Mouse (Mus musculus) neural tube, embryonic 12.5 days (tissue): ENCODE results near the gene Tead3. TPM values are rescaled to one million over a fixed set of nuclear protein-coding genes. Genes with fewer than 3 reads are reported as not detected.
A peak's percentile ranks its signal among the peaks of the same experiment; 100 is the strongest.

Source experiments
- ATAC-seq: fragments of 200-750 bp; cut with Nextera tagmentation; 2 replicates; pipeline ENCODE4 v1.8.0; 2017; ENCODE audit warnings: low read depth, mild to moderate bottlenecking, moderate TSS enrichment, moderate library complexity; ENCODE audit not compliant: low FRiP score
- H3K27ac ChIP-seq: fragments of 300-500 bp; sonication (generic); 2 replicates; pipeline ENCODE4 v1.5.1; 2016
- H3K27me3 ChIP-seq: fragments of 300-500 bp; sonication (generic); replicated peaks from 2 replicates; pipeline ENCODE4 v1.6.1; 2016; ENCODE audit warnings: mild to moderate bottlenecking
- H3K36me3 ChIP-seq: fragments of 300-500 bp; sonication (generic); 2 replicates; pipeline ENCODE4 v1.6.1; 2016; ENCODE audit warnings: mild to moderate bottlenecking
- H3K4me1 ChIP-seq: fragments of 300-500 bp; sonication (generic); 2 replicates; pipeline ENCODE4 v1.6.1; 2016
- H3K4me2 ChIP-seq: fragments of 300-500 bp; sonication (generic); replicated peaks from 2 replicates; pipeline ENCODE4 v1.6.1; 2016; ENCODE audit warnings: mild to moderate bottlenecking
- H3K4me3 ChIP-seq: fragments of 300-500 bp; sonication (generic); 2 replicates; pipeline ENCODE4 v1.5.1; 2016
- H3K9ac ChIP-seq: fragments of 300-500 bp; sonication (generic); 2 replicates; pipeline ENCODE4 v1.6.1; 2016; ENCODE audit warnings: mild to moderate bottlenecking
- H3K9me3 ChIP-seq: fragments of 300-500 bp; sonication (generic); 2 replicates; pipeline ENCODE4 v1.6.1; 2016; ENCODE audit warnings: mild to moderate bottlenecking
- WGBS: fragments of 180-500 bp; shearing (Covaris S2); methylation state at CpG from one replicate; pipeline ENCODE4 v1.1.7; 2016; 5-methylcytosine and 5-hydroxymethylcytosine counted together
- polyA plus RNA-seq: library from polyadenylated mRNA; unstranded; fragments of >200 nt; fragmentation: Nextera tagmentation; extraction: Ambion mirVana; gene quantifications from 2 replicates; pipeline ENCODE4 v1.2.1, GENCODE M21; 2016

Gene Tead3
- polyA plus RNA-seq, 1 experiment from 2014 or later, result 3.5 TPM

GRCm38 (mm10) chr17:28351353-28351890 is 805 bp upstream of the Tead3 start:
- no peaks in the 10 kb centered on the region for H3K36me3 ChIP-seq
- H3K9me3 ChIP-seq, result no peaks in the 10 kb centered on the region
- H3K4me1 ChIP-seq, result peaks cover 34% of the 10 kb centered on the region
- peaks cover 31% of the 10 kb centered on the region for H3K27me3 ChIP-seq
- peak; percentile 17; the same call in 1 of the 2 replicates for ATAC-seq
- H3K4me3 ChIP-seq, result peak overlapping the region; percentile 65
- H3K27ac ChIP-seq, result no peak overlapping the region
- peak overlapping the region; percentile 79 for H3K9ac ChIP-seq
- under 1% methylated on average over 29 of the region's 29 CpGs for WGBS
- H3K4me2 ChIP-seq, result peak overlapping the region; percentile 94

- H3K4me1 ChIP-seq, result peaks cover 48% of the 10 kb centered on the region
- H3K36me3 ChIP-seq, result no peaks in the 10 kb centered on the region
- peak overlapping the region; percentile 94 for H3K4me2 ChIP-seq
- H3K4me3 ChIP-seq, result peak overlapping the region; percentile 65
- ATAC-seq, result peak; percentile 34
- H3K9me3 ChIP-seq, result no peaks in the 10 kb centered on the region
- H3K9ac ChIP-seq, result peak overlapping the region; percentile 79
- H3K27ac ChIP-seq, result no peak overlapping the region; the same call in 1 of the 2 replicates
- under 1% methylated on average over 47 of the region's 54 CpGs for whole genome bisulfite sequencing
- peaks cover 43% of the 10 kb centered on the region for H3K27me3 ChIP-seq
These were observed 634 bp downstream of the Tead3 start for GRCm38 (mm10) chr17:28349901-28350465.

GRCm38 (mm10) chr17:28349264-28349880 is 1.2 kb downstream of the Tead3 start:
- peaks cover 48% of the 10 kb centered on the region for H3K27me3 ChIP-seq
- no peaks in the 10 kb centered on the region for H3K9me3 ChIP-seq
- peak overlapping the region; percentile 94 for H3K4me2 ChIP-seq
- no peak for ATAC-seq
- peak overlapping the region; percentile 79 for H3K9ac ChIP-seq
- no peak overlapping the region for H3K27ac ChIP-seq
- WGBS, result 12% methylated on average over 13 of the region's 13 CpGs
- H3K4me1 ChIP-seq, result peaks cover 52% of the 10 kb centered on the region
- peak overlapping the region; percentile 65 for H3K4me3 ChIP-seq
- H3K36me3 ChIP-seq, result no peaks in the 10 kb centered on the region

- H3K4me3 ChIP-seq, result no peak overlapping the region
- H3K4me1 ChIP-seq, result peaks cover 59% of the 10 kb centered on the region
- H3K27me3 ChIP-seq, result peaks cover 53% of the 10 kb centered on the region
- H3K9ac ChIP-seq, result no peak overlapping the region
- no peak for ATAC-seq
- H3K9me3 ChIP-seq, result no peaks in the 10 kb centered on the region
- H3K36me3 ChIP-seq, result no peaks in the 10 kb centered on the region
- H3K4me2 ChIP-seq, result peak overlapping the region; percentile 94
- no peak overlapping the region for H3K27ac ChIP-seq
- WGBS, result 61% methylated on average over 6 of the region's 6 CpGs
These were observed 2.4 kb downstream of the Tead3 start for GRCm38 (mm10) chr17:28348211-28348610.

- no peak for ATAC-seq
- peaks cover 49% of the 10 kb centered on the region for H3K27me3 ChIP-seq
These were observed 3.3 kb downstream of the Tead3 start for GRCm38 (mm10) chr17:28347327-28347726.

GRCm38 (mm10) chr17:28345882-28346281 is 4.7 kb downstream of the Tead3 start:
- H3K27ac ChIP-seq, result no peak overlapping the region
- 7% methylated on average over 10 of the region's 10 CpGs for WGBS
- no peak for ATAC-seq
- no peaks in the 10 kb centered on the region for H3K9me3 ChIP-seq
- H3K4me3 ChIP-seq, result no peak overlapping the region
- no peaks in the 10 kb centered on the region for H3K36me3 ChIP-seq
- H3K4me1 ChIP-seq, result peaks cover 56% of the 10 kb centered on the region
- H3K4me2 ChIP-seq, result peak overlapping the region; percentile 31
- H3K27me3 ChIP-seq, result peaks cover 38% of the 10 kb centered on the region
- H3K9ac ChIP-seq, result 0 out of 2 replicates have a peak overlapping the region, but pooled peaks have one; percentile 13

More at GRCm38 (mm10) chr17:28347327-28347726, 3.3 kb downstream of the Tead3 start:
- H3K27ac ChIP-seq, result no peak overlapping the region
- H3K4me2 ChIP-seq, result no peak overlapping the region
- peaks cover 59% of the 10 kb centered on the region for H3K4me1 ChIP-seq
- WGBS, result 74% methylated on average over 10 of the region's 10 CpGs
- no peak overlapping the region for H3K9ac ChIP-seq
- H3K36me3 ChIP-seq, result no peaks in the 10 kb centered on the region
- no peaks in the 10 kb centered on the region for H3K9me3 ChIP-seq
- no peak overlapping the region for H3K4me3 ChIP-seq

GRCm38 (mm10) chr17:28345271-28345721 is 5.3 kb downstream of the Tead3 start:
- 0 out of 2 replicates have a peak overlapping the region, but pooled peaks have one; percentile 13 for H3K9ac ChIP-seq
- WGBS, result 9% methylated on average over 8 of the region's 8 CpGs
- no peak for ATAC-seq

GRCm38 (mm10) chr17:28344670-28345069 is 5.9 kb downstream of the Tead3 start:
- Histone ChIP-seq H3K4me3 (no peak overlapping the region), H3K27ac (no peak overlapping the region), H3K36me3 (no peaks in the 10 kb centered on the region), H3K27me3 (peaks cover 34% of the 10 kb centered on the region), H3K4me2 (no peak overlapping the region), H3K9ac (no peak overlapping the region), H3K4me1 (peaks cover 54% of the 10 kb centered on the region), H3K9me3 (no peaks in the 10 kb centered on the region)
- 63% methylated on average over 3 of the region's 3 CpGs for WGBS
- no peak for ATAC-seq

More at GRCm38 (mm10) chr17:28345271-28345721, 5.3 kb downstream of the Tead3 start:
- H3K27ac ChIP-seq, result no peak overlapping the region
- H3K4me3 ChIP-seq, result no peak overlapping the region
- peak overlapping the region; percentile 31 for H3K4me2 ChIP-seq
- no peaks in the 10 kb centered on the region for H3K36me3 ChIP-seq
- H3K4me1 ChIP-seq, result peaks cover 58% of the 10 kb centered on the region
- H3K27me3 ChIP-seq, result peaks cover 36% of the 10 kb centered on the region
- no peaks in the 10 kb centered on the region for H3K9me3 ChIP-seq

GRCm38 (mm10) chr17:28344050-28344607 is 6.5 kb downstream of the Tead3 start:
- H3K9me3 ChIP-seq, result no peaks in the 10 kb centered on the region
- no peak overlapping the region for H3K4me3 ChIP-seq
- no peak overlapping the region for H3K27ac ChIP-seq
- peaks cover 34% of the 10 kb centered on the region for H3K27me3 ChIP-seq
- no peak overlapping the region for H3K9ac ChIP-seq
- no peak for ATAC-seq
- H3K4me1 ChIP-seq, result peaks cover 48% of the 10 kb centered on the region
- 27% methylated on average over 4 of the region's 4 CpGs for WGBS
- no peaks in the 10 kb centered on the region; the same call in 1 of the 2 replicates for H3K36me3 ChIP-seq
- H3K4me2 ChIP-seq, result no peak overlapping the region

- Histone ChIP-seq H3K4me3 (no peak overlapping the region), H3K9me3 (no peaks in the 10 kb centered on the region), H3K4me2 (peak overlapping the region; percentile 60), H3K36me3 (no peaks in the 10 kb centered on the region; the same call in 1 of the 2 replicates), H3K9ac (peak overlapping the region; percentile 36), H3K4me1 (peaks cover 35% of the 10 kb centered on the region), H3K27ac (no peak overlapping the region), H3K27me3 (peaks cover 22% of the 10 kb centered on the region)
- WGBS, result 5% methylated on average over 26 of the region's 26 CpGs
- ATAC-seq, result peak; percentile 68
These were observed 9.5 kb downstream of the Tead3 start for GRCm38 (mm10) chr17:28341091-28341490.

GRCm38 (mm10) chr17:28340578-28340977 is 10.0 kb downstream of the Tead3 start:
- peaks cover 17% of the 10 kb centered on the region; the same call in 1 of the 2 replicates for H3K27me3 ChIP-seq
- H3K4me1 ChIP-seq, result peaks cover 30% of the 10 kb centered on the region
- H3K9me3 ChIP-seq, result no peaks in the 10 kb centered on the region
- H3K4me2 ChIP-seq, result peak overlapping the region; percentile 60
- ATAC-seq, result peak; percentile 18; the same call in 1 of the 2 replicates
- H3K4me3 ChIP-seq, result no peak overlapping the region
- no peaks in the 10 kb centered on the region; the same call in 1 of the 2 replicates for H3K36me3 ChIP-seq
- H3K9ac ChIP-seq, result peak overlapping the region; percentile 36; the same call in 1 of the 2 replicates
- H3K27ac ChIP-seq, result no peak overlapping the region
- 77% methylated on average over 7 of the region's 7 CpGs for WGBS

GRCm38 (mm10) chr17:28337547-28337946 is 13.1 kb downstream of the Tead3 start:
- no peaks in the 10 kb centered on the region for H3K9me3 ChIP-seq
- no peak for ATAC-seq
- WGBS, result 94% methylated on average over 7 of the region's 7 CpGs
- no peak overlapping the region for H3K4me2 ChIP-seq
- H3K36me3 ChIP-seq, result peaks cover 12% of the 10 kb centered on the region
- no peak overlapping the region for H3K27ac ChIP-seq
- H3K4me1 ChIP-seq, result peaks cover 22% of the 10 kb centered on the region
- H3K27me3 ChIP-seq, result 0 out of 2 replicates have a peak, but pooled peaks cover under 1% of the 10 kb centered on the region
- H3K4me3 ChIP-seq, result no peak overlapping the region
- H3K9ac ChIP-seq, result no peak overlapping the region
